Mouse (Mus musculus) heart, postnatal 25 days (tissue): ENCODE data around the gene Mrgprg. TPM values are rescaled to one million over a fixed set of nuclear protein-coding genes. Genes with fewer than 3 reads are reported as not detected.

Experiments
- microRNA-seq: library from miRNA; unstranded; fragments of <30 nt; microRNA quantifications from one replicate; pipeline ENCODE4 v1.2.0, GENCODE M21; 2022
- total RNA-seq, 2 experiments: library from RNA; stranded (reverse); gene quantifications; 2 replicates each; pipeline ENCODE4 v1.2.3; 2021

Gene Mrgprg
- total RNA-seq, 2 experiments from 2014 or later = not detected

Small RNA genes within 50 kb of the gene (microRNA-seq; reads per million reads assigned to microRNA genes)
- gene Gm22064 = not detected

Other genes starting within 250 kb of the Mrgprg start
- gene Nap1l4, start 217.9 kb downstream of the Mrgprg start, total RNA-seq = 100 to 1,000 TPM; 171 to 178 TPM
- 10 to 100 TPM; 18.3 to 18.4 TPM for gene Cars, start 166.9 kb downstream of the Mrgprg start, total RNA-seq
- under 1 TPM; 0.48 to 0.70 TPM for gene Tnfrsf26, start 138.3 kb downstream of the Mrgprg start, total RNA-seq
- gene Tnfrsf22, start 117.3 kb downstream of the Mrgprg start, total RNA-seq = 1 to 10 TPM; 1.6 to 2.3 TPM
- 1 to 10 TPM; 1.7 to 2.1 TPM for gene Tnfrsf23, start 81.1 kb downstream of the Mrgprg start, total RNA-seq
- gene Osbpl5, start 10.0 kb downstream of the Mrgprg start, total RNA-seq = 10 to 100 TPM; 16.0 to 21.5 TPM
- gene Mrgpre, start 17.5 kb upstream of the Mrgprg start, total RNA-seq = 1 to 10 TPM; 1.0 to 1.3 TPM
- gene Nadsyn1, start 55.9 kb upstream of the Mrgprg start, total RNA-seq = 1 to 10 TPM; 4.8 to 5.5 TPM
- gene Dhcr7, start 56.2 kb upstream of the Mrgprg start, total RNA-seq = 1 to 10 TPM; 5.8 to 6.7 TPM
- gene Gm498, start 99.8 kb upstream of the Mrgprg start, total RNA-seq = not detected
- under 1 TPM; 0.42 to 0.59 TPM for gene Shank2, start 234.9 kb upstream of the Mrgprg start, total RNA-seq